Mouse (Mus musculus) forebrain, embryonic 11.5 days (tissue): ENCODE measurements around the gene Olfr672. TPM values are rescaled to one million over a fixed set of nuclear protein-coding genes. Genes with fewer than 3 reads are reported as not detected.

Experiments
- polyA plus RNA-seq: library from polyadenylated mRNA; unstranded; fragments of >200 nt; fragmentation: Nextera tagmentation; extraction: Ambion mirVana; gene quantifications from 2 replicates; pipeline ENCODE4 v1.2.1, GENCODE M21; 2014

Olfr672 gene
- polyA plus RNA-seq, 1 experiment from 2014 or later = not detected

Other genes starting within 250 kb of the Olfr672 start
- not detected in 2 replicates for gene Usp17le, start 224.6 kb downstream of the Olfr672 start, polyA plus RNA-seq
- not detected in 2 replicates for gene Usp17lb, start 159.4 kb downstream of the Olfr672 start, polyA plus RNA-seq
- gene Usp17la, start 145.0 kb downstream of the Olfr672 start, polyA plus RNA-seq = not detected in 2 replicates
- gene Olfr665, start 124.0 kb downstream of the Olfr672 start, polyA plus RNA-seq = not detected in 2 replicates
- not detected in 2 replicates for gene Olfr666, start 106.1 kb downstream of the Olfr672 start, polyA plus RNA-seq
- not detected in 2 replicates for gene Olfr667, start 80.5 kb downstream of the Olfr672 start, polyA plus RNA-seq
- not detected in 2 replicates for gene Olfr668, start 74.0 kb downstream of the Olfr672 start, polyA plus RNA-seq
- gene Olfr669, start 67.8 kb downstream of the Olfr672 start, polyA plus RNA-seq = not detected in 2 replicates
- gene Olfr670, start 39.4 kb downstream of the Olfr672 start, polyA plus RNA-seq = not detected in 2 replicates
- not detected in 2 replicates for gene Olfr671, start 22.9 kb downstream of the Olfr672 start, polyA plus RNA-seq
- gene Olfr675, start 26.4 kb upstream of the Olfr672 start, polyA plus RNA-seq = not detected in 2 replicates
- gene Olfr676, start 30.7 kb upstream of the Olfr672 start, polyA plus RNA-seq = not detected in 2 replicates
- gene Olfr677, start 49.3 kb upstream of the Olfr672 start, polyA plus RNA-seq = not detected in 2 replicates
- not detected in 2 replicates for gene Olfr678, start 62.4 kb upstream of the Olfr672 start, polyA plus RNA-seq
- gene Olfr679, start 79.2 kb upstream of the Olfr672 start, polyA plus RNA-seq = not detected in 2 replicates
- not detected in 2 replicates for gene Olfr680-ps1, start 90.8 kb upstream of the Olfr672 start, polyA plus RNA-seq
- gene Olfr681, start 114.8 kb upstream of the Olfr672 start, polyA plus RNA-seq = not detected in 2 replicates
- gene Olfr683, start 145.0 kb upstream of the Olfr672 start, polyA plus RNA-seq = not detected in 2 replicates
- gene Olfr684, start 161.6 kb upstream of the Olfr672 start, polyA plus RNA-seq = not detected in 2 replicates
- not detected in 2 replicates for gene Olfr685, start 184.0 kb upstream of the Olfr672 start, polyA plus RNA-seq
- gene Olfr686, start 205.5 kb upstream of the Olfr672 start, polyA plus RNA-seq = not detected in 2 replicates